Mouse (Mus musculus): ENCODE data around the gene Sympk.

DNA sequence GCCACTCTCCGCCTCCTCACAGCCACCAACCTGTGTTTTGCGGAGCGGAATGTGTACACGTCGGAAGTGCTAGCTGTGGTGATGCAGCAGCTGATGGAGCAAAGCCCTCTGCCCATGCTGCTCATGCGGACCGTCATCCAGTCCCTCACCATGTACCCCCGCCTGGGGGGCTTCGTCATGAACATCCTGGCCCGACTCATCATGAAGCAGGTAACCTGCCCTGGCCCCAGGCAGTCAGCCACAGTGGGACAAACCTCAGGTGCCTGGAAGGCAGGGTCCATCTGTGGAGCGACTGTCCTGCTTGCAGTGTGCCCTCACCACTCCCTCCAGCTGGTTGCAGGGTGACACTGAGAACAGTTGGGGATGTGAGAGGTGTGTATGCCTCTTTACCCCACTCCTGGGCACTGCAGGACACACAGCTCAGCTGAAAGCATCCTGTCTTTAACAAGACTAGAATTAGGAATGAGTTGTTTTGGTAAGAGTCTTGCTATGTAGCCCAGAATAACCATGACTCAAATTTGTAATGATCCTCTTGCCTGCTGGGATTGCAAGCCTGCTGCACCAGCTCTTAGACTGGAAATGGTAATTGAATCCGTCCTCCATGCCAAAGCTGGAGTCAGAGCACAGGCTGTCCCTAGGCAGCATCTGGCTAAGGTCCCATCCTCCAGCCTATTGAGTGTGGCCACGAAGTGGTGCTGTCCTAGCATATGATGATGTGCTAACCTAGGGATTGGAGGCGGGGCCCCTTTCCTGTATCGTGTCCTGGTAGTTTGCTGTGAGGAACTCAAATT lies 28.4 kb downstream of the Sympk start:
- TF ChIP-seq CTCF (IDR thresholded peaks at IDR 0.05; ENCODE audit: extremely low read depth, insufficient read length, insufficient replicate concordance, low read depth, low read length) = no peak
- no peak for TF ChIP-seq POLR2A (IDR thresholded peaks at IDR 0.05; ENCODE audit: low read depth, low read length)
